Mouse (Mus musculus) small intestine, adult 2 months (tissue): ENCODE results near the gene Rad9a. TPM values are rescaled to one million over a fixed set of nuclear protein-coding genes. Genes with fewer than 3 reads are reported as not detected.

Source experiments
- H3K27ac ChIP-seq: fragments of 200-500 bp; 2 replicates; pipeline ENCODE4 v1.5.1; 2012; ENCODE audit warnings: low read depth, low read length, control low read depth, inconsistent platforms; ENCODE audit not compliant: insufficient read depth
- H3K27me3 ChIP-seq: fragments of 200-500 bp; 2 replicates; pipeline ENCODE4 v1.6.1; 2012; ENCODE audit warnings: mild to moderate bottlenecking, moderate library complexity, low read length, inconsistent platforms; ENCODE audit not compliant: control insufficient read depth, insufficient read depth
- H3K36me3 ChIP-seq: fragments of 200-500 bp; 2 replicates; pipeline ENCODE4 v1.6.1; 2012; ENCODE audit warnings: mild to moderate bottlenecking, low read length, control low read depth, inconsistent platforms; ENCODE audit not compliant: control insufficient read depth, insufficient read depth
- H3K4me1 ChIP-seq: fragments of 200-500 bp; 2 replicates; pipeline ENCODE4 v1.6.1; 2012; ENCODE audit warnings: low read length, inconsistent platforms, mixed read lengths; ENCODE audit not compliant: control insufficient read depth, insufficient read depth, insufficient read length
- H3K4me3 ChIP-seq: fragments of 200-500 bp; 2 replicates; pipeline ENCODE4 v1.5.1; 2012; ENCODE audit warnings: low read depth, mild to moderate bottlenecking, control low read depth, inconsistent platforms, low read length, moderate library complexity
- CTCF ChIP-seq: fragments of 200-500 bp; IDR thresholded peaks from 2 replicates; pipeline ENCODE4 v1.5.1; 2012; ENCODE audit warnings: low read depth, mild to moderate bottlenecking, control low read depth, inconsistent platforms, low read length, moderate library complexity, mixed read lengths; ENCODE audit not compliant: insufficient replicate concordance, insufficient read length; ENCODE audit errors: extremely low read depth
- POLR2A ChIP-seq: fragments of 200-500 bp; IDR thresholded peaks from 2 replicates; pipeline ENCODE4 v1.6.1; 2012; ENCODE audit warnings: low read depth, mild to moderate bottlenecking, control low read depth, inconsistent platforms, low read length, moderate library complexity
- WGBS: fragments of 180-500 bp; shearing (Covaris S2); methylation state at CpG from one replicate; pipeline ENCODE4 v1.1.7; 2018; 5-methylcytosine and 5-hydroxymethylcytosine counted together
- polyA plus RNA-seq: library from polyadenylated mRNA; depleted of rRNA; stranded (reverse); fragments of >200 nt; gene quantifications from 2 replicates; pipeline ENCODE4 v1.2.3, GENCODE M21; 2012

The Rad9a gene
- polyA plus RNA-seq, 1 experiment, result 12.2 TPM

- TF ChIP-seq CTCF (no peak), POLR2A (no peak; the same call in 1 of the 2 replicates)
Observed at GRCm38 (mm10) chr19:4171393-4172290, 29.8 kb downstream of the Rad9a start.

GRCm38 (mm10) chr19:4170723-4171392, 30.6 kb downstream of the Rad9a start:
- H3K4me1 ChIP-seq, result peaks cover 10% of the 10 kb centered on the region
- TF ChIP-seq POLR2A, result no peak
- no peak for TF ChIP-seq CTCF
- H3K4me3 ChIP-seq, result no peak overlapping the region
- no peaks in the 10 kb centered on the region for H3K36me3 ChIP-seq
- no peaks in the 10 kb centered on the region for H3K27me3 ChIP-seq
- no peak overlapping the region for H3K27ac ChIP-seq
- WGBS, result 94% methylated on average over 10 of the region's 10 CpGs

More at GRCm38 (mm10) chr19:4171393-4172290, 29.8 kb downstream of the Rad9a start:
- Histone ChIP-seq H3K27me3 (no peaks in the 10 kb centered on the region), H3K27ac (no peak overlapping the region), H3K4me3 (no peak overlapping the region), H3K4me1 (peaks cover 10% of the 10 kb centered on the region), H3K36me3 (no peaks in the 10 kb centered on the region)
- 75% methylated on average over 13 of the region's 13 CpGs for WGBS

- Histone ChIP-seq H3K4me3 (peak overlapping the region; percentile 70), H3K4me1 (peaks cover 7% of the 10 kb centered on the region), H3K27me3 (no peaks in the 10 kb centered on the region), H3K27ac (peak overlapping the region; percentile 72), H3K36me3 (no peaks in the 10 kb centered on the region)
- TF ChIP-seq POLR2A, result no peak
- WGBS, result 4% methylated on average over 27 of the region's 27 CpGs
Observed at GRCm38 (mm10) chr19:4169810-4170209, 31.7 kb downstream of the Rad9a start.

- H3K4me3 ChIP-seq, result peak overlapping the region; percentile 70
- TF ChIP-seq POLR2A (peak; percentile 92), CTCF (peak; percentile 83)
- H3K27me3 ChIP-seq, result no peaks in the 10 kb centered on the region
- whole genome bisulfite sequencing, result under 1% methylated on average over 43 of the region's 43 CpGs
- peak overlapping the region; percentile 72 for H3K27ac ChIP-seq
- H3K4me1 ChIP-seq, result peaks cover 7% of the 10 kb centered on the region
- H3K36me3 ChIP-seq, result no peaks in the 10 kb centered on the region
Observed at GRCm38 (mm10) chr19:4169378-4169784, 32.1 kb downstream of the Rad9a start.

DNA sequence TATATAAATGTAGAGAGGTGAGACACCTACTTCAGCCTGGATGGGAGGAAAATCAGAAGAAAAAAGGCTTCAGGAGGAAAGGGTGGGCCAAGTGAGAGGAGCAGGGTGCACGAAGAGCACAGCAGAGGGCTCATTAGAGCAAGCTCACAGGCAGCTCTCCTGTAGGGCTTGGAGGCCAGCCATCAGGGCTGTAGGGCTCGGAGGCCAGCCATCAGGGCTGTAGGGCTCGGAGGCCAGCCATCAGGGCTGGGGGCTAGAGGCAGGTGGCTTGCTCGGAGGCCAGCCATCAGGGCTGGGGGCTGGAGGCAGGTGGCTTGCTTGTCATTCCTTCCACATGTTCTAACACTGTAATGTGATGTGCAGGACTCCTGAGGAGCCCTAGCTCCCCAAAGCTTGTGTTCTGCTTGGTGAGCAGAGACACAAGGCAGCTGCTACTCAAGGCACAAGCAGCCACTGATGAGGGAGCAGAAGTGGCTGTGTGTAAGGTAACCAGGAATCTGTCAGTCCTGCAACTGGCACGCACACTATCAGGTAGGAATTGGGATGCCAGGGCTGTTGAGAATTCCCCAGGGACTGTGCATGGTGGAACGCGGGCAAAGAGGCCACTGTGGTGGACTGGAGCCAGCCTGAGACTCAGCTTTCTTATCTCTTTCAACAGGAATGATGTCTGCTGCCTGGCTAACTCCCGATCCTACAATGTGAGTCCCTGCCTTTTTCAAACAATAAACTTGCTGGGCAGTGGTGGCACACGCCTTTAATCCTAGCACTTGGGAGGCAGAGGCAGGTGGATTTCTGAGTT, 34.6 kb downstream of the Rad9a start:
- Histone ChIP-seq H3K27ac (no peak overlapping the region), H3K27me3 (no peaks in the 10 kb centered on the region), H3K4me3 (no peak overlapping the region), H3K4me1 (peaks cover 15% of the 10 kb centered on the region), H3K36me3 (no peaks in the 10 kb centered on the region)
- 70% methylated on average over 9 of the region's 9 CpGs for WGBS
- no peak for TF ChIP-seq POLR2A

GRCm38 (mm10) chr19:4164721-4165120, 36.7 kb downstream of the Rad9a start:
- H3K4me3 ChIP-seq, result no peak overlapping the region
- H3K4me1 ChIP-seq, result peaks cover 8% of the 10 kb centered on the region; the same call in 1 of the 2 replicates
- H3K36me3 ChIP-seq, result peaks cover 6% of the 10 kb centered on the region
- H3K27me3 ChIP-seq, result no peaks in the 10 kb centered on the region
- no peak overlapping the region for H3K27ac ChIP-seq
- 75% methylated on average over 2 of the region's 2 CpGs for WGBS
- TF ChIP-seq POLR2A, result no peak
- no peak for TF ChIP-seq CTCF

DNA sequence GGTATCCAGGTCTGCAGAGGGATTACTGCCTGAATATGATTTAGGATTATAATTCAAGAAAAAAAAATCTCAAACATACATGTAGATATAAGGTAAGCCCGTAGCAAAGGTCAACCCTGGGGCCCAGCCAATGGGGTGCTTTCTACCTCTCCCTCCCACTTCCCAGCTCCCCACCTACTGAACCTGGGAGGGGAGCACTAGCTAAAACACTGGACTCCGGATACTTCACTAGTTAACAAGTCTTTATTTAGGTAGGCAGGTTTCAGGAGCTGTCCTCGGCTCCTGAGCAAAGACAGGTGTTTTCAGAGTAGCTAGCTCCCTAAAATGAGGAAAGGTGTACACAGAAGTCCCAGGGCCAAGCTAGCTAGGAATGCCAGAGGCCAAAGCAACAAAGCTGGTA, 37.4 kb downstream of the Rad9a start:
- TF ChIP-seq POLR2A, result no peak
- no peak for TF ChIP-seq CTCF
- no peak overlapping the region for H3K27ac ChIP-seq
- H3K36me3 ChIP-seq, result peaks cover 6% of the 10 kb centered on the region
- peaks cover 7% of the 10 kb centered on the region; the same call in 1 of the 2 replicates for H3K4me1 ChIP-seq
- H3K27me3 ChIP-seq, result no peaks in the 10 kb centered on the region
- no peak overlapping the region for H3K4me3 ChIP-seq
- 53% methylated on average over 3 of the region's 3 CpGs for WGBS
